Mouse (Mus musculus): ENCODE measurements around the gene Plpp3.

The Plpp3 gene

DNA sequence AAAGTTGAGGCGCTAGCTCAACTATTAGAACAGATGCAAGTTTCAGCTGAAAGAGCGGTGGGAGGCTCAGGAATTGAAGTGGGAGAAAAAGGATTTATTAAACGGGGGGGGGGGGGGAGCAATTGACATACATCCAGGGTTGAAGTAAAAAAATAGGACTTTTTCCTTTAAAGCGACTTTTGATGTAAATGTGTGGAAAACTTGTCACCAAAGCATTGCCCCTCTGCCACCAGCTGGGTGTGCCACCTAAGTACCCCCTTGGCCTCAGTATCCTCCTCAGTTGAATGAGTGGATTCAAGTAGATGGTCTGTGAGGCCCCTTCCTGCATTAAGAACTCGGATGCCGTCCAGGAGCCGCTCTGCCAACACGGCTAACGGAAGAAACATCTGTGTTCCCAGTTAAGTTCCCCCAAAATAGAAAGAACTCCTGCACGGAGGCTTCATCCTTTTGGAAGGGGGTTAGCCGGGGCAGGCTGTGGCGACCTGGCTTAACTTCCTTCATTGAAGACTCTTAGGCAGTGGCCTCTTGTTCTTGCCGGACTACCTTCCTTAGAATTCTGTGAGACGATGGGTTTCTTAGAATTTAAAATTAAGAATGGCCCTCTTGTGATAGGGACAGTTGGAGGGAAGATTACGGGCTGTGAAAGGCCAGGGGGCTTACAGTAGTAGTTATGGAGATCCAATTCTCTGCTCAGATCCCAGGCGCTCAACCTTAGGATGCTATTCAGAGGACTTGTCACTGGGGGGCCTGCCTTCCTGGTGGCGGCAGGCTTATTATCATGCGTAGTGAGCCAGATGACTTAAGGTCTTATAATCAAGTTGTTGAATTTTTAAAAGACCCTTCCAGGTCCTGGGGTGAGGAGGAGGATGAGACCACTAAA lies 1.7 kb downstream of the Plpp3 start:
- peak; percentile 38 to 52 for DNase-seq

DNA sequence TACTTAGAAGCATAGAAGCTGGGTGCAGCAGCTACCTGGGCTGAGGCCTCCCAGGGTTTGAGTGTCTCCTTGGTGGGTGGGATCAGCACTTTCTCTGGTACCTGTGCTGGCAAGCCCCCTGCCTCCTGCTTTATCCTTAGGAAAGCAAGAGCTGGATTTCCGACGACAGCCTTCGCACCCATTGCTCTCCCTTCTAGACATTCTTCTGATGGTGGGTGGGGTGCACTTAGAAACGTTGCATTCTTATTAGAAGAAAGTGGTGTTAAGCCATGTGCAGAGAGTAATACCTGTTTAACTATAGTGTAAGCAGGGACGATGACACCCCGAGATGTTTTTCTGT lies 2.4 kb downstream of the Plpp3 start:
- no peak for DNase-seq

DNA sequence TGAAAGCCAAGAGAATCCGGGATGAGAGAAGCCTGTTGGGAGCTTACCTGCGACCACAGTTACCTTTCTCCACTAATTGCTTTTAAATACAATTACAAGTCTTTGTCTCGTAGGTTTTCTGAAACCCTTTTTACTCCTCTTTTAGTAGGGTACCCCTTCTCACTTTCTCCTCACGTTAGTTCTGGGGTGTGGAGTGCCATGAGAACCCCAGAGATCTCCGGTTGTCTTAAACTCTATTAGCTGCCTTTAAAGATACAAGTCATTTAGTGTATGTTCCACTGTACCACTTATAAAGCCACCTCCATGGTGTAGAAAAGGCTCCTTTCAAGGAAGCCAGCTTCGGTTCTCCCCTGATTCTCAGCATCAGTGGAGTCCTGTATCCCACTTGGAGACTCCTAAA lies 3.3 kb downstream of the Plpp3 start:
- no peak for DNase-seq

DNA sequence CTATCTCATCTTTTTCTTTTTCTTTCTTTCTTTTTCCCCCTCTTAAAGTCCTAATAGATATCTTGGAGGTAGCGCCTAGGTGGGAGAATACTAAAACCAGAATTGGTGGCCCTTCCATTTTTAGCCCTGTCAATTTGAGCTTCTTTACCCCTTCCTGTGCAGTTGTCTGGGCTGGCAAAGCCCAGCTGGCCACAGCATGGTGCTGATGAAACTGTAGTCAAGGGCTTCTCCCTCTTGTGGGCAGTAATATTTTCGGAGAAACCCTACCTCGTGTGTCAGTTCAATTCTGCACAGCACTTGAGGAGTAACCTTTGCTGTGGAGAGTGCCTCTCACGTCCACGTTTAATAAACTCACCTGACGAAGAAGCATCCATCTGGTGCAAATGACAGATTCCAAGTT lies 4.9 kb downstream of the Plpp3 start:
- no peak for DNase-seq

DNA sequence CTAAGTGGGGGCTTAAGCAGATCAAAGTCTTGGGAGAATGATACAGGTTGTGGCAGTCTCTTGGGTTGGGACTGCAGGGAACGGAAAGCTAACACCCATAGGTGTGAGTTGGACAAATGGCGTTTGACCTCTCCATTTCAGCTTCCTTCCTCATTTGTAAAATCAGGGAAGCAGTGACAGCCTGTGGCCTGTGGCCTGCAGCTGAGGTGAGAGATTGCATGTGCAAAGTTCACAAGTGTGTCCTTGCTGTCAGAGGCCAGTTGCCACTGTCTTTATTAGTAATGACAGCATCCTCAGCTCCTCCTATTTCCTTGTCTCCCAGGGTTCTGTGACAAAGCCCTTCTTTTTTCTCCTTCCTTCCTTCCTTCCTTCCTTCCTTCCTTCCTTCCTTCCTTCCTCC lies 5.5 kb downstream of the Plpp3 start:
- no peak for DNase-seq

DNA sequence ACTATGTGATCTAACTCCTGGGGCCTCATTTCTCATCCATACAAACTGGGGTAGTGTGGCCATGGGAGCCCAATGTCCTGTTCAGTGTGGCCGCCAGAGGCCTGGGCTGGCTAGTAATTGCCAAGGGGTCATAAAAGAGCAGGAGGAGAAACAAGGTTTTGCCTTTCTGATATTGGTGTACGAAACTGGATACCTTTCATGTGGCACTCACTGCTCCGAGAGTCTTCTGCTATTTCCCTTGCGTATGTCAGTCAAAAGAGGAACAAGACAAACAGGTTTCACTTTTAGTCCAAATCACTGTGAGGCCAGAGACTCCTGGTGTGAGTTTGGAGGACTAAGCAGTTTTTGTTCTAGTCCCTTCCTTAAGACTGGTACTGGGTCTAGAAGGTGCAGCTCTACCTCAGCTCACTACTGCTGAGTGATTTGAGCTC lies 6.8 kb downstream of the Plpp3 start:
- no peak for DNase-seq

DNA sequence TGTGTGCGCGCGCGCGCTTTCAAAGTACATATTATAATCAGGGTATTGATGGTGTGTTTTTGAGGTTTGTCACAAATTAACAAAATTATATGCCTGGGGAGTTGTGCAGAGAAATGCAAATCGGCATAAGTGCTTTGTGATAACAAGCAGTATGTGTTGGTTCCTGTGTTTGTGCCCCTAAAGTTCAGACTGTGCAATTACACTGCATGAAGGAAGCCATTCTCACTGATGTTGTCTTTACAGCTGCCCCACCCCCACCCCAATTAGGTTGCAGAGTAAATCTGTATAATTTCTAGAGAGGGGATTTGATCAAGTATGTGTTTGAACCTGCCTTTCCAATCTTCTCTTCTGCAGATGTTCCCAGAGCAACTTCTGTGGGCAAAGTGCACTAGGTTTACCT lies 7.8 kb downstream of the Plpp3 start:
- no peak for DNase-seq

DNA sequence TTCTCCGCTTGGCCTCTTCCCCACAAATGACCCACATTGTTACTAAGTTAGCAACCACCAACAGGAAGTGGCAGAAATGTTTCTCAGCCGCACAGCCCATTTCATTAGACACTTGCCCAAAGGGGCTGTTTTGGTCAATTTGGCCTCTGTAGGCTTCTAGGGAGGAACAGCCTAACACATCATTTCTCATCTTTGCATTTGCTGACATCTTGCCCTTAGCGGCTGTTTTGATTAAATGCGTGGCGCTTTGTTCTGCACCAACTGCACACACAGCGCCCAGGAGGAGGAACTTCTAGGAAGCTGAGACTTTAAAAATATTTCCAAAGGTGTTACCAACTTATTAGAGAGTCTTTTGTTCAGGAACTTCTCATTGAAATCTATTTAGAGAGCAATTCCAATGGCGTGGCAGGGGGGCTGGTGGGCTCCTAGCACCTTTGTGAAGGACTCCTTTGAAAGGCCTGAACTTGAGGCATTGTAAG lies 12.0 kb downstream of the Plpp3 start:
- DNase-seq = no peak

DNA sequence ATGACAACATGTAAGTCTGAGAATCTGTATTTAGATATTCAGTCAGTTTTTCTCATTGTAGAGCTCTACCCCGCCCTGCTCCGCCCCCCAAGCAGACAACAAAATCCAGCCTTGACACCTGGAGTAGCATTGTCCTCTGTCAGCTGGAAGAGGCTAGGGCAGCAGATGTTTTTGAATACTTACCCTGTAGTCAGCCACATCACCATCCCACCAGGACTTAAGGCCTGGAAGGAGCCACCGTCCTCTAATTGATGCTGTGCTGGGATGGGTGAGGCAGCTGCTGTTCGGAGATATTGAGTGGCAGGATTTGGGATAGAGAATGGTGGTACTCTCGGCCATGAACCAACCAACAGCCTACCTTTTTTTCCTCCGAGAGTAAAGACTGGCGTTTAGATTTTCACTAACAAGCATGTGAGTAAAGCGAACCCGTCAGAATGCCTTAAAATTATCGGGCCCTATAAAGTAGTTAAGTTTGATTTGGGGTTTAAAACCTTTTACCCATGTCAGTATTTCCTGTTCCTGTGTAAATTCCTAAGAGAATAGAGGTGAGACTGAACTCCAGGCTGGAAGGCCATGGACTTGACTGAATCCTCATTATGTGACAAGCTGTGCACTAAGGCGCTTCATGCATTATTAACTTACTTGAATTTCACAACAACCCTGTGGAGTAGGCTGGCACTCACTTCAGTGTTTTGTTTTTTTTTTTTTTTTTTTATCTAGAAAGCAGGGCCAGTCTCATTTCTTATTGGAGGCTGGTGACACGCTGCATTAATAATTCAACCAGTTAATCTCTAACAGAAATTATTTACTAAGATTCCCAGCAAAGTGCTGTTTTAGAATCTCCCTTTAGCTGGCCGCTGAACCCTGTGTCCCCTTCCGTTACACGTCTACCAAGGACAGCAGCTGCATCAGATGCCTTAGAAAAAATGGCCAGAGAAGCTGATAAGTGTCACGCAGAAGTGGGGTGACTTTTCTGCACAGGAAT lies 13.0 kb downstream of the Plpp3 start:
- peak; percentile 48 to 75 for DNase-seq

DNA sequence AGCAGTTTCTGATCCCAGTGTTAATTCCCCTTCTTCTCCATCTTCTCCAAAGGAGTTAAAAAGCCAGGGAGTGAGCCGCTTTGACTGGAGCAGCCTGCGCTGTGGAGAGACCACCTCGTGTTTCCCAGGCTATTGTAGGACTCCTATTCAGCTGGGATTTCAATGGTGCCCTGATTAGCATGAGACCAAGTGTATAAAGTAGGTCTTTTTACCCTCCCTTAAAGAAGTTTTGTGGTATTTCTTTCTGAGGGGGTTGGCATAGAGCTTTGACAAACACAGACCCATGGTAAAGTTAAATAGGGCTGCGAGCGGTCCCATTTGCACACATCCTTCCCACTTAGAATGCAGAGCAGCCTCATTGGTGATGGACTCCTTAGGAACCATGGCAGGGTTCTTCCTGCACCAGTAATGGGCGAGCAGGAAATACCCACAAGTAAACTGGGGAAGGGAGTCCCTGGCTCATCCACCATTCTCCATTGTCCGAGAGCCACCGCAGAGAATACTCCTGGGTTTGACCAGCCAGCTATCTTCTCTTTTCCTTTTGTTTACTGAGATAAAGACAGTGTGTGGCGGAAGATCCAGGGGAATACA lies 13.8 kb downstream of the Plpp3 start:
- peak in 1 of 2 experiments; percentile 23 for DNase-seq

DNA sequence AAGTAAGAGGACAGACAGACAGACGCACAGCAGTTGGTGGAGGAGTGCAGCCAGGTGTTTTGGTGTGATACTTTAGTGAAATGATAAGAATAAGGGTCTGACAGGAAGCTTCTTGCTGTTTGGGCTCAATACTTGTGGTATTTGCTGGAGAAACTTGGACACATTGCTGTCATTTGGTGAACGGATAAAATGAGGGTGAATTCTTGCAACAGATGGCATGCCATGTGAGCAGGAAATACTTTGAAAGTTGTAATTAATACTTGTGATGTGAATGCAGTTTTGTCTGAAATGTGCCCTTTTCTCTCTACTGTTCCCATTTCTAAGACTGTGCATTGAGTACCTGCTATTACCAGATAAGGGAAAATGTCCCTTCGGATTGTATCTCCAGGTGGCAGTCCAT lies 14.3 kb downstream of the Plpp3 start:
- DNase-seq = no peak

DNA sequence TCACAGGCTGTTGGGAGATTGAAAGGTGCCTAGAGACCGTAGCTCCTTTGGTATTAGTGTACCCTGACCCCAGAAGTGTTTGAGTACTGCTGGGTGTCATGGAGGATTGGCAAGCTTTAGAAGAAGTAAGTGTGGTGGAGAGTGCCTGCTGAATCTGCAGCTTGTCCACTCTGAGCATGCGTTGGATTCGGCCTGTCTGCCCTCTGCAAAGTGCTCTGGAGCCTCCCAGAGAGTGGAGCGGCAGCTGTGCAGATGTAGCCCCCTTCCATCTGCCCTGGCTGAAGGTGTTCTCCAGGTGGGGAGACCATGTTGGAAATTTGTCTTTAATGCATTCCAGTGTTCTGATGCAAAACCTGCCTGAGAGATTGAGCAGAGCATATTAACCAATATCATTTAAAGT lies 17.6 kb downstream of the Plpp3 start:
- peak in 1 of 2 experiments; percentile 15 for DNase-seq

DNA sequence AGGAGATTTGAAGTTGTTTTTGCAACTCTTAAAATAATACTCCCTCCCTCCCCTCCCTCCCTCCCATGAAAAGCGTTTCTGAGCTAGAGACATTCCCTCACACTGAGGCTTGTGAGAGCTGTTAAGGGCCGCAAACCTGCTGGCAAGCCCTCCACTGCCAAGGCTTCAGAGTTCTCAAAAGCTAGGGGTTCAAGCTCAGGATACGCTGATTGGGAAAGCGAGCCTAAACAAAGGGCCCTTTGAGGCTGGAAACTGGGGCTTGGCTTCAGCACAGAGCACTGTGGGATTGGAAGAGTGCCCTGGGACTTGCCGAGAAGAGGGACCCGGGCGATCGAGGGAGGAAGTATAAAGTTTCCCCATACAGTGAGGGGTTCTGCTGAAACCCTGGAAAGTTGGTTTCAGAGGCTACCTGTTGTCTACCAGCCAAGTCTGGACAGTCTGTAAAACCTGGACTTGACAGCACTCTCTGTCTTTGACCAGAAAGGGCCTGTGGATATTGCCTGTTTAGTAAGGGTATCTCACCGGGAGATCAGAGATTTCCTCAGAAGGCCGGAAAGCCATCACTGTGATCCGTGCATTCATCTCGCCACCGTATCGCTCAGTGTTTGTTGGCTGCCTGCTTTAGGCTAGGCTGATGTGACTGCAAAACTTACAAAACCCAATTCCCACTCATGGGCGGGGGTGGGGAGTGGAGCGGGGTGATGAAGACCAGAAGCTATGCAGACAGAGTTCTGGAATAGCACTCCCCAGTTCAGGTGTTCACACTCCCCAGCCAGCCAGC lies 18.3 kb downstream of the Plpp3 start:
- peak in 1 of 2 experiments; percentile 27 for DNase-seq

DNA sequence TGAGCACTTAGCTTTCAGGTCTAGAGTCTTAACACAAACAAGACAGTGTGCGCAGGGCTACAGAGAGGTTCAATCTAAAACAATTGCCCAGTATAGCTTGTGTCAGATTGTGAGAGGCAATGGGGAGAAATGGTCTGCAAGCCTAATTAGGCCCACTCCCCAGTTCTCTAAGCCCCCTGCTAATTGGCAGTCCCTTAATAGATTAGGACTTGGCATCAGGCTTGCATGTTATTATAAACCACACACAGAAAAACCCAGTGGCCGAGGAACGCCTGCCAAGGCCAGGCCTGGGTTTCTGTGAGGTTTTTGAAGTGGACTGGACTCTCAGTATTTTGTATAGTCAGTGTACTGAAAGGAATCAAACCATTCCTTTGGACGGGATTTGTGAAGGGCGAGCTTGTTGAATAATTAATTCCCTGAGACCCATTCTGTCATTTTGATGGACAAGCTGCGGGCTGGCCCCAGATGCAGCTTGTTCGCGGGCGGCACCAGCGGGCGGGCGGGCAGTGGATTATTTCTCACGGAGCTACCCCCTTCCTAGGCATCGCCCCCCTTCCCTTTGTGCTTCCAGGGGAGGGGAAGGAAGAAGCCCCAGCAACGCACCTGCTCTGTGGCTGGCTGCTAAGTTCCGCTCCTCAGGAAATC lies 24.0 kb downstream of the Plpp3 start:
- peak in 1 of 2 experiments; percentile 41 for DNase-seq

DNA sequence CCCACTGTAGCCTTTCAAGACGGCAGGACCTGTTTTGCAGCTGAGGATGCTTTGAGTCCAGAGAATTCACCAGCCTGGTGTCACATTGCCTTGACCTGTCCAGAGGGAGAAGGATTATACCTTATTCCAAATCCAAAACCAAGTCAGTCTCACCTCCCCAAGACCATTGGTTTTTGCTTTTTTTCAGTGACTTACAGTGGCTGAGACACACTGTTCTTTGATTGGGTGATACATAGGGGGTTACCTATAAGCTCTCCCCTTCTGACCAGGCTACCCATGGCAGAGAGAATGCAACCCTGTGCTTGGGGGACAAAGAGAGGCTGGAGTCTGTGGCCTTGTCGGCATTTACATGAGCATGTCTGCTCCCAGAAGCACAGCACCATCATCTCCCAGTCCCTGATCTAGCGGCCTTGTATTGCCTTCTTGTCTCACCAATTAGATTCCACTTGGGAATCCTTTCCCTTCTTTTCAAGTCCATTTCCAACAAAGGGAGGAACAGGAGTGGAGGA lies 24.6 kb downstream of the Plpp3 start:
- peak in 1 of 2 experiments; percentile 16 for DNase-seq

DNA sequence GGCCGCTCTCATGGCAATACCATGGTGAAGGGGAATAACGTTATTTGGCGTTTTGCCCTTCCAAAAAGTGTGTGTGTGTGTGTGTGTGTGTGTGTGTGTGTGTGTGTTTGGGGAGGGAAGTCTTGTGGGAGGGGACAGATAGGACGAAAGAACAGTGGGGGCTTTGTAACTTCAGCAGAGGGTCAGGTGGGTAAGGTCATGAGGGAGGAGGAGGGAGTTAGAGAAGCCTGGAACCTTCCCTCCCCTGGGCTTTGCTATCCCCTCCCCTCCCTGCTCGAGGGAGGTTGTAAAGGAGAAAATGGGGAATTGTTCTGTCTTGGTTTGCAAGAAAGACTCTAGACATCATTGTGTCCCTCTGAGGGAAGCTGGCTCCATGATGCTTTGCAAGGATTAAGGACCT lies 25.1 kb downstream of the Plpp3 start:
- DNase-seq = peak in 1 of 2 experiments; percentile 16

DNA sequence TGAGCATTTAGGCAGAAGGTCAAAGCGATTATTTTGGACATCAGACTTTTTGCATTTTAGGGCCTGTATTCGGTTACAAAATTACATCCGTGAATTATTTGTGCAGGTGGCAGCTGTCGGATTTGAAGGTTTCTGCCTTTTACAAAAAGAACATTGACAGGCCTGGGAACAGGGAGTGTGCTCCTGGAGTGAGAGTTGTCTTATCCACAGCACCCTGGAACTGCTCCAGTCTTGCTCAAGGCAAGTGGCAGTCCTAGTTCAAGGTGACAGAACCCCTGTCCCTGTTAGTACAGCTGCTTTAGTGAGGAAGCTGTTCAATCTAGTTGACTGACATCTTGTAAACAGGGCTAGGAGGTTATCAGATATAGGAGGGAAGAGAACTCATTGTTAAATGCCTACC lies 27.3 kb downstream of the Plpp3 start:
- DNase-seq = peak in 1 of 2 experiments; percentile 50

DNA sequence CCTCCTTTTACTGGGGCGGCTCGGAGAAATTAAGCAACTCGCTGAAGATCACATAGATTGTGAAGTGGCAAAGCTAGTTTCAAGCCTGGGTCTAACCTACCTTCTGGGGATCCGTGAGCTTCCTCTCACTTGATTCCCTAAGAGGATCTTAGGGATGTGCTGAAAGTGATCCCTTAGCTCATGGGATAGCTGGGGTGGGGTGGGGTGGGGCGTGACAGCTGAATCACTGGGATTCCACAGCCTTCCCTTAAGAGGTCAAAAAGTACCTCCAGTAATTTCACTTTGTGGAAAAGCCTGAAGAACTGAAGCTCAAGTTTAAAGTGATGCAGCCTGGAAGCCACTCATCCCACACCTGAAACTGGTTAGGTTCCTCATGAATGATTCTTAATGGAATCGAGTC lies 27.8 kb downstream of the Plpp3 start:
- peak in 1 of 2 experiments; percentile 8 for DNase-seq

DNA sequence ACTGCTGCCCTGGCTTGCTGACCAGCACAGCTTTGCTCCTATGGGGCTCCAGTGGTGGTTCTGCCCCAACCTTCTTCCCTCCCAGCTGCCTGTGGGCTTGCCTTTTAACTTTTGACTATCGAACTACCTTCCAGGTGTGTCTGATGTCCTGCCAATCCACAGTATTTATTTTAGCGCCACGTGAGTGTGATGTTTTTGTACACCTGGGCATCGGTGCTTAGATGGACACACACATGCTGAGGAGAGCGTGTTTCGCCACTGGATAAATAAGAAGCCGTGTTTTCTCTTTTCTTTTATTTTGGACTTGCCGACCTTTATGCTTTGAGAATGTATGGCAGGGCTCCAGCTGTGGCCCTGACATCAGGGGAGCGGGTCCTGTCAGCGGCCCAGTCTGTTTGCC lies 29.5 kb downstream of the Plpp3 start:
- no peak for DNase-seq

DNA sequence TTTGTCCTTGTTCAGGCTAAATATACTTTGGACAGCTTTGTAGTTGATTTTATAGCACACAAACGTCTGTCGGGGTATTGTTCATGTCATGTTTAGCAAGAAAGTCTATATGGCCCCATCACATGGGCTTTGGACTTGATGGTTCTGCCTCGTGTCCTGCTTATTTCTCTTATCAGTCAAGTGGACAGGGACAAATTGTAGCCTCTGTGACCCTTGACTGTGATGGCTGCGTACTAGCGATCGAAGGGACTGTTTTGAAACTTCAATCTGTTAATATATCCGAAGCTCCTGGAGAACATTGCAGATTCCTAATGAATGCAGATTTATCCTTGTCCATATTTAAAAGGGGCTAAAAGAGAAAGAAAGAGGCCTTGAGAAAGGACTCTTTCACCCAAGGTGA lies 30.7 kb downstream of the Plpp3 start:
- DNase-seq = no peak

DNA sequence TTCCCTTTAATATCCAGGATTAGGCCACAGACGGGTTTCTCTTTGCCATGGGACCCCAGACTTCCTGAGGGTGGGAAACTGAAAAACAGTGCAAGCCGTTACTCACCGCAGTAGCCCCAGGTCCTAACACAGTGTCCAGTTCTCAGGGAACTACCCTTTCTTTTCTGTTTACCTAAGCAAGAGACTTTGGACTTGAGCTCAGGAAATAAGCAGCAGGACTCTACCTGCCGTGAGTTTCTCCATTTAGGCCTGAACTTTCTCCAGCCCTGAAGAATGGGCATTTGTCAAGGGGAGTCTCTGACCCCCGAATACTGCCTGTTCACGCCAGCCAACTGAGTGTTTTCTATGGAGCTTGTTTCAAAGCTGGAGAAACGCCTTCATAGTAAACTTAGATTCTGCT lies 31.7 kb downstream of the Plpp3 start:
- DNase-seq = no peak

DNA sequence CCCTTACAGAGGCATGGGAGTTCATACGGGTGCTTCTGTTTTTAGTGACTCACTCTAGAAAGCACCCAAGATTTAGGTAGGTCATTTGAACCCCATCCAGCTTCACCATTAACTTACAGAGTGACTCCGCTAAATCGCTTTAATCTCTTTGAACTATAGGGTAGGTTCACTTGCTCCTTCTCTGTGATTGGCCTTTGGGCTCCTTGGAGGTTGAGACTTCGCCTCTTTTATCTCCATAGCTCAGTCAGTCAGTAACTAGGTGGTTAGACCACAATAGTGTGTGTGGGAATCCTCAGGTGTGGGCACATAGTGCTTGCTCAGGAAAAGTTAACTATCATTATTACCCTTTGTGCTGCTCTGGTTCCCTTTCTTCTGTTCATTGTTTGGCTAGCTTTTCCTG lies 33.7 kb downstream of the Plpp3 start:
- no peak for DNase-seq
